ENCODE assay signal across 12 mouse cellular contexts in the genomic region with DNA sequence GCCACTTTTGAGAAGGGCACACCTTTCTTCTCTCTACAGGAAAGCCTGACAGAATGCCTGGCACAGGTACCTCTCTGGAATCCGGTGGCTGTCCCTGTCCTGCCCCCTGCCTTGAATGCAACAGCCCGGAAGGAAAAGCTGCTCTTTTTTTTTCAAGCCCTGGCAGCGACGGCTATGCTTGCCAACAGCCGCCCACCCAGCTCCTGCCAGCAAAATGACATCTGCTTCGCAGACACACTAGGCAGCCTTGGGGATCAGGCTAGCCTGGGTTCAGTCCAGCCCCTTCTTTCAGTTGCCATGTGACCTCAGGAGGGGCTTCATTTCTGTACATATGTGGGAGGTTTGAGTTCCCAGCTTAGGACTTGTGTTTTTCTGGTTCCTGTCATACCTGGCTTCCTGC. TPM values are rescaled to one million over a fixed set of nuclear protein-coding genes. Genes with fewer than 3 reads are reported as not detected.
A peak's percentile ranks its signal among the peaks of the same experiment; 100 is the strongest.
DNase-seq lines count a peak whose midpoint lies in the region; ATAC-seq and TF ChIP-seq lines count a peak whose summit lies in the region.
"Had no signal": no experiment of that assay in that cellular context is flagged by ENCODE, and none has a peak within 500 bp of the region (broad histone marks: within the 10 kb centered on the region; RNA-seq: fewer than 3 reads in every experiment).

No protein-coding gene starts in this region.

- peak; percentile 76 for ATAC-seq in hindbrain, embryonic 16.5 days
- ATAC-seq in midbrain, postnatal 0 days (ENCODE audit: low FRiP score) = 0 out of 2 replicates have a peak, but pooled peaks have one; percentile 42

- H3K36me3 ChIP-seq in hindbrain, embryonic 16.5 days (ENCODE audit: control insufficient read depth, insufficient read depth, low read length) = no peaks in the 10 kb centered on the region
- H3K36me3 ChIP-seq in midbrain, postnatal 0 days (ENCODE audit: insufficient read depth, low read length) = no peaks in the 10 kb centered on the region
- H3K36me3 ChIP-seq in thymus, adult 2 months (ENCODE audit: control insufficient read depth, insufficient read depth, low read length) = no peaks in the 10 kb centered on the region
- H3K36me3 ChIP-seq: G1E had no signal

- no peak for TF ChIP-seq POLR2A in thymus, adult 2 months (IDR thresholded peaks at IDR 0.05; ENCODE audit: control insufficient read depth, extremely low read depth, insufficient read depth, low read length, poor library complexity)

- H3K9me3 ChIP-seq in hindbrain, embryonic 16.5 days (ENCODE audit: control insufficient read depth, low read length) = no peaks in the 10 kb centered on the region
- H3K9me3 ChIP-seq in midbrain, postnatal 0 days (ENCODE audit: low read length) = no peaks in the 10 kb centered on the region
- H3K9me3 ChIP-seq: G1E; heart, embryonic 10.5 days had no signal

- H3K4me2 ChIP-seq in hindbrain, embryonic 16.5 days (ENCODE audit: low read length) = no peak overlapping the region
- H3K4me2 ChIP-seq in midbrain, postnatal 0 days (ENCODE audit: low read depth, low read length, poor library complexity, severe bottlenecking) = no peak overlapping the region

- TF ChIP-seq CTCF in midbrain, postnatal 0 days (IDR thresholded peaks at IDR 0.05) = no peak
- no peak for TF ChIP-seq CTCF in thymus, adult 2 months (IDR thresholded peaks at IDR 0.05; ENCODE audit: borderline replicate concordance, control insufficient read depth, extremely low read depth, insufficient read depth, low read length, poor library complexity)

- H3K27ac ChIP-seq in hindbrain, embryonic 16.5 days (ENCODE audit: low read depth, low read length) = no peak overlapping the region
- no peak overlapping the region for H3K27ac ChIP-seq in midbrain, postnatal 0 days (ENCODE audit: low read depth, low read length)
- no peak overlapping the region for H3K27ac ChIP-seq in thymus, adult 2 months (ENCODE audit: control insufficient read depth, insufficient read depth, low read length)
- H3K27ac ChIP-seq: heart, embryonic 10.5 days; kidney, postnatal 0 days had no signal

- WGBS in hindbrain, embryonic 16.5 days = 61% methylated on average over 6 of the region's 6 CpGs
- WGBS in midbrain, postnatal 0 days = 60% methylated on average over 6 of the region's 6 CpGs
- WGBS in thymus, adult 2 months = 82% methylated on average over 6 of the region's 6 CpGs

- no peaks in the 10 kb centered on the region for H3K27me3 ChIP-seq in hindbrain, embryonic 16.5 days (replicated peaks; ENCODE audit: control insufficient read depth, insufficient read depth, low read length)
- no peaks in the 10 kb centered on the region for H3K27me3 ChIP-seq in midbrain, postnatal 0 days (ENCODE audit: insufficient read depth, low read length)
- no peaks in the 10 kb centered on the region for H3K27me3 ChIP-seq in thymus, adult 2 months (ENCODE audit: control insufficient read depth, insufficient read depth, low read length)

- H3K4me1 ChIP-seq in hindbrain, embryonic 16.5 days (ENCODE audit: control insufficient read depth, insufficient read depth, low read depth, low read length) = no peaks in the 10 kb centered on the region; the same call in 1 of the 2 replicates
- H3K4me1 ChIP-seq in midbrain, postnatal 0 days (ENCODE audit: insufficient read depth, low read length) = no peaks in the 10 kb centered on the region
- H3K4me1 ChIP-seq in thymus, adult 2 months (replicated peaks; ENCODE audit: control insufficient read depth, insufficient read depth, low read length) = no peaks in the 10 kb centered on the region

- no peak overlapping the region for H3K9ac ChIP-seq in hindbrain, embryonic 16.5 days (ENCODE audit: low read depth, low read length)
- no peak overlapping the region for H3K9ac ChIP-seq in midbrain, postnatal 0 days (replicated peaks; ENCODE audit: low read length, poor library complexity, severe bottlenecking)

- DNase-seq in layer of hippocampus, adult 11-12 months (ENCODE audit: low spot score) = peak; percentile 65
- DNase-seq in layer of hippocampus, adult 9-10 months (ENCODE audit: low spot score) = no peak
- peak; percentile 70 to 81 for DNase-seq in cerebellum, postnatal 10 days
- DNase-seq in midbrain, postnatal 0 days (ENCODE audit: low spot score) = peak; percentile 70
- DNase-seq in urinary bladder, postnatal 4 days (ENCODE audit: low spot score in 2 of 2) = no peak
- DNase-seq in thymus, adult 2 months = no peak
- DNase-seq in heart, adult 9 months (ENCODE audit: low spot score in 2 of 2) = no peak
- DNase-seq: adrenal gland, postnatal 36 days had no signal

- no peak overlapping the region for H3K4me3 ChIP-seq in hindbrain, embryonic 16.5 days (ENCODE audit: low read length)
- no peak overlapping the region for H3K4me3 ChIP-seq in midbrain, postnatal 0 days (ENCODE audit: low read depth, low read length)
- H3K4me3 ChIP-seq in thymus, adult 2 months (ENCODE audit: control insufficient read depth, insufficient read depth, low read length) = no peak overlapping the region
- H3K4me3 ChIP-seq: heart, embryonic 10.5 days had no signal

RNA-seq across cellular contexts. Expression of a gene that starts 9.4 kb away (rescaled TPM):
- polyA plus RNA-seq in hindbrain, embryonic 16.5 days (2015; fragmentation: Nextera tagmentation; extraction: Ambion mirVana) = 18.1 and 19.4 TPM in 2 replicates
- total RNA-seq in midbrain, postnatal 0 days (2014; rRNA removed) = 11.9 and 14.6 TPM in 2 replicates
- 14.6 and 16.0 TPM in 2 replicates for polyA plus RNA-seq in midbrain, postnatal 0 days (2015; fragmentation: Nextera tagmentation; extraction: Ambion mirVana)
- polyA plus RNA-seq in thymus, adult 2 months (2012; rRNA removed) = 0.32 and 2.6 TPM in 2 replicates

Comparison
In these comparisons a context has a peak if more than half of its experiments do, and no peak if none do; other contexts are left out.
1. DNase-seq: peak in layer of hippocampus, adult 11-12 months (single experiment), cerebellum, postnatal 10 days (2 of 2) and midbrain, postnatal 0 days (single experiment); none in layer of hippocampus, adult 9-10 months (single experiment), urinary bladder, postnatal 4 days (0 of 2), thymus, adult 2 months (single experiment) and heart, adult 9 months (0 of 2).